Mouse (Mus musculus) liver, embryonic 16.5 days (tissue): Measurements from ENCODE around the gene Milr1. TPM values are rescaled to one million over a fixed set of nuclear protein-coding genes. Genes with fewer than 3 reads are reported as not detected.
"Not testable (repeated sequence)": the region's sequence is repeated elsewhere in the genome, so short reads cannot be mapped to it uniquely, and the experiment has no call there.

ENCODE experiments used
- ATAC-seq: fragments of 200-750 bp; cut with Nextera tagmentation; 2 replicates; pipeline ENCODE4 v1.8.0; 2017; ENCODE audit warnings: low read depth, mild to moderate bottlenecking, moderate number of reproducible peaks, moderate library complexity
- H3K27ac ChIP-seq: fragments of 300-500 bp; sonication (generic); 2 replicates; pipeline ENCODE4 v1.5.1; 2014; ENCODE audit warnings: mild to moderate bottlenecking, low read length
- H3K27me3 ChIP-seq: fragments of 300-500 bp; sonication (generic); 2 replicates; pipeline ENCODE4 v1.6.1; 2014; ENCODE audit warnings: low read depth, low read length, mixed read lengths; ENCODE audit not compliant: control insufficient read depth, insufficient read depth
- H3K36me3 ChIP-seq: fragments of 300-500 bp; sonication (generic); 2 replicates; pipeline ENCODE4 v1.6.1; 2014; ENCODE audit warnings: mild to moderate bottlenecking; ENCODE audit not compliant: control insufficient read depth, insufficient read depth
- H3K4me1 ChIP-seq: fragments of 300-500 bp; sonication (generic); 2 replicates; pipeline ENCODE4 v1.6.1; 2014; ENCODE audit warnings: low read depth, low read length, mixed read lengths; ENCODE audit not compliant: control insufficient read depth
- H3K4me2 ChIP-seq: fragments of 300-500 bp; sonication (generic); 2 replicates; pipeline ENCODE4 v1.6.1; 2014; ENCODE audit warnings: low read depth, low read length, mixed read lengths
- H3K4me3 ChIP-seq: fragments of 300-500 bp; sonication (generic); 2 replicates; pipeline ENCODE4 v1.5.1; 2014; ENCODE audit warnings: low read depth, mild to moderate bottlenecking, low read length
- H3K9ac ChIP-seq: fragments of 300-500 bp; sonication (generic); 2 replicates; pipeline ENCODE4 v1.6.1; 2014; ENCODE audit warnings: low read depth, low read length
- H3K9me3 ChIP-seq: fragments of 300-500 bp; sonication (generic); replicated peaks from 2 replicates; pipeline ENCODE4 v1.6.1; 2016; ENCODE audit warnings: low read length; ENCODE audit not compliant: control insufficient read depth
- WGBS: fragments of 180-500 bp; shearing (Covaris S2); extraction: QIAGEN DNeasy Blood & Tissue Kit; methylation state at CpG from one replicate; pipeline ENCODE4 v1.1.7; 2014; ENCODE audit not compliant: insufficient replicate concordance; 5-methylcytosine and 5-hydroxymethylcytosine counted together
- polyA plus RNA-seq: library from polyadenylated mRNA; unstranded; fragments of >200 nt; fragmentation: Nextera tagmentation; extraction: Ambion mirVana; gene quantifications from 2 replicates; pipeline ENCODE4 v1.2.1, GENCODE M21; 2015

Gene Milr1
- polyA plus RNA-seq, 1 experiment from 2014 or later, result 2.7 TPM

DNA sequence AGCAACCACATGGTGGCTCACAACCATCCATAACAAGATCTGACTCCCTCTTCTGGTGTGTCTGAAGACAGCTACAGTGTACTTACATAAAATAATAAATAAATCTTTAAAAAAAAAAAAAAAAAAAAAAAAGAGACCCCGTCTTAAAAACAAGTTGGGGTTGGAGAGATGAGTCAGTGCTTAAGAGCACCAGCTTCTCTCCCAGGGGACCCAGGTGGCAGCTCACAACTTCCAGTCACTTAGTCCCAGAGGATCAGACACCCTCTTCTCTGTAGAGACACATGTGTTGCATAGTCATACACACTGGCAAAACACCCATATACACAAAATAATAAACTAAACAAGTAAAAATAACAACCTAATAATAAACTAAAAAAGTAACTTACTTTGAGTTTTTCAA lies 56.4 kb downstream of the Milr1 start:
- WGBS, result 43% methylated on average over 1 of the region's 1 CpGs
- not testable (repeated sequence) for H3K27ac ChIP-seq, H3K9ac ChIP-seq, ATAC-seq, H3K27me3 ChIP-seq, H3K9me3 ChIP-seq, H3K4me2 ChIP-seq, H3K36me3 ChIP-seq, H3K4me1 ChIP-seq, H3K4me3 ChIP-seq

- Histone ChIP-seq H3K4me3 (no peak overlapping the region), H3K9ac (no peak overlapping the region), H3K27ac (peak overlapping the region; percentile 85), H3K4me2 (no peak overlapping the region), H3K36me3 (peaks cover 20% of the 10 kb centered on the region), H3K9me3 (no peaks in the 10 kb centered on the region), H3K4me1 (no peaks in the 10 kb centered on the region; the same call in 1 of the 2 replicates), H3K27me3 (no peaks in the 10 kb centered on the region)
- WGBS, result 76% methylated on average over 7 of the region's 7 CpGs
- peak; percentile 88 for ATAC-seq
Observed at GRCm38 (mm10) chr11:106812410-106813136, 61.5 kb downstream of the Milr1 start.

GRCm38 (mm10) chr11:106814601-106815320 lies 63.7 kb downstream of the Milr1 start:
- Histone ChIP-seq H3K27ac (no peak overlapping the region), H3K36me3 (peaks cover 26% of the 10 kb centered on the region), H3K9me3 (no peaks in the 10 kb centered on the region), H3K9ac (no peak overlapping the region), H3K4me1 (no peaks in the 10 kb centered on the region; the same call in 1 of the 2 replicates), H3K4me3 (no peak overlapping the region), H3K4me2 (no peak overlapping the region), H3K27me3 (no peaks in the 10 kb centered on the region)
- no peak for ATAC-seq
- 72% methylated on average over 14 of the region's 14 CpGs for WGBS

DNA sequence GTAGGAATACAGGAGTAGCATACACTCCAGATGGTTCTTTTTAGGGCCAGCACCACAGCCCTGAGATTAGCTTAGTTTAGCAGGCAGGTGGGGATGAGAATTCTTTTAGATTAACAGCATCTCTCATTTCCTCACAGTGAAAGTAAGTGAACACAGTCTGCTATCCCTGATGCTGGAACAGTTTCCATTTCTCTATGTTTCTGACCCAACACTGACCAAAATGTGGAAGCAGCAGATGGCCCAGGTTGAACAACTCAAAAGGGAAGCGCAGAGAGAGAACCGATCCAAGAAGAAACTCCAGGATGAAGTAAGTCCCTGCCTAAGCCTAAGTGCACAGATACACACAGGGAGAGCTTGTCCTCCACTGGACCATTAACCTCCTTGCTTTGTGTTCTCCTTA lies 64.3 kb downstream of the Milr1 start:
- ATAC-seq, result no peak
- Histone ChIP-seq H3K27ac (no peak overlapping the region), H3K4me3 (no peak overlapping the region), H3K27me3 (no peaks in the 10 kb centered on the region), H3K4me2 (no peak overlapping the region), H3K36me3 (peaks cover 28% of the 10 kb centered on the region), H3K9me3 (no peaks in the 10 kb centered on the region), H3K4me1 (no peaks in the 10 kb centered on the region; the same call in 1 of the 2 replicates), H3K9ac (no peak overlapping the region)
- 92% methylated on average over 2 of the region's 2 CpGs for WGBS

DNA sequence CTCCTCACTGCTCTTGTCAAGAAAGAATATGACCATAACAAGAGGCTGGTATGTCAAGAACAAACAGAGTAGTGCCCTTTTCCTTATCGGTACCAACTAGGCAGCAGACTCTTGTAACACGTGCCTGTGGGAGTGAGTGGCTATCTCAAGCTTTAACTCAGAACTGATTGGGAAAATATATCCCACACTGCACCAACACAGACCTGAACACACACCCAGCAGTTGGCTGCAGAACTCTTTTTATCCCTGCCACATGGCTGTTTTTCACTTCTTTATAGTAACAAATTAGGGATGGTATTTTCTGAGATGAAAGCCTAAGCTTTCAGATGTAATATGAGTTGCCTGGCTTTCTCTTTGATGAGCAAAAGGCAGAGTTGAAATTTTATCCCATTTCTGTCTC lies 64.7 kb downstream of the Milr1 start:
- WGBS, result 65% methylated on average over 2 of the region's 2 CpGs
- Histone ChIP-seq H3K9ac (no peak overlapping the region), H3K9me3 (no peaks in the 10 kb centered on the region), H3K4me1 (no peaks in the 10 kb centered on the region; the same call in 1 of the 2 replicates), H3K27me3 (no peaks in the 10 kb centered on the region), H3K4me3 (no peak overlapping the region), H3K36me3 (peaks cover 26% of the 10 kb centered on the region), H3K4me2 (no peak overlapping the region), H3K27ac (no peak overlapping the region)
- no peak for ATAC-seq

- Histone ChIP-seq H3K9ac (no peak overlapping the region), H3K4me2 (no peak overlapping the region), H3K4me1 (no peaks in the 10 kb centered on the region; the same call in 1 of the 2 replicates), H3K36me3 (peaks cover 25% of the 10 kb centered on the region), H3K9me3 (no peaks in the 10 kb centered on the region), H3K4me3 (no peak overlapping the region), H3K27me3 (no peaks in the 10 kb centered on the region), H3K27ac (no peak overlapping the region)
- WGBS, result 77% methylated on average over 7 of the region's 7 CpGs
- no peak for ATAC-seq
Observed at GRCm38 (mm10) chr11:106816316-106816715, 65.3 kb downstream of the Milr1 start.

GRCm38 (mm10) chr11:106817156-106817555 lies 66.1 kb downstream of the Milr1 start:
- H3K27me3 ChIP-seq, result no peaks in the 10 kb centered on the region
- H3K4me1 ChIP-seq, result no peaks in the 10 kb centered on the region; the same call in 1 of the 2 replicates
- ATAC-seq, result no peak
- WGBS, result 74% methylated on average over 3 of the region's 3 CpGs
- no peak overlapping the region for H3K27ac ChIP-seq
- H3K9ac ChIP-seq, result no peak overlapping the region
- H3K9me3 ChIP-seq, result no peaks in the 10 kb centered on the region
- peaks cover 23% of the 10 kb centered on the region for H3K36me3 ChIP-seq
- no peak overlapping the region for H3K4me2 ChIP-seq
- H3K4me3 ChIP-seq, result no peak overlapping the region

DNA sequence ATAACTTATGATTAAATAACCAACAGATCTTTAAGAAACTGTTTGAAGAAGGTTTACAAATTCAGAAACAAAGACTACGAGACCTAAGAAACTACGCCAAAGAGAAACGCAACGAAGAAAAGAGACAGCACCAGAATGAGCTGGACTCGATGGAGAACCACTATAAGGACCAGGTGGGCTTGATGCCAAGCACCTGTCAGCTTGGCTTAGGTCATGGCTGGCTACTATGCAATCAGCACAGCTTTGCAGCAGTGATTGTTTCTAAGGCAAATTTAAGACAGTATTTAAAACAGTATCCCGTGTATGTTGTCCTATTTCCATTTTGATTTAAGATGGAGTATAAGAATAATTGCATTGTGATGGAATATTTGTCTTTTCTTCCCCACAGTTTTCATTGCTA lies 66.8 kb downstream of the Milr1 start:
- ATAC-seq, result no peak
- WGBS, result 87% methylated on average over 6 of the region's 6 CpGs
- Histone ChIP-seq H3K27me3 (no peaks in the 10 kb centered on the region), H3K9ac (no peak overlapping the region), H3K36me3 (peaks cover 23% of the 10 kb centered on the region), H3K4me2 (no peak overlapping the region), H3K4me3 (no peak overlapping the region), H3K9me3 (no peaks in the 10 kb centered on the region), H3K4me1 (no peaks in the 10 kb centered on the region; the same call in 1 of the 2 replicates), H3K27ac (no peak overlapping the region)

DNA sequence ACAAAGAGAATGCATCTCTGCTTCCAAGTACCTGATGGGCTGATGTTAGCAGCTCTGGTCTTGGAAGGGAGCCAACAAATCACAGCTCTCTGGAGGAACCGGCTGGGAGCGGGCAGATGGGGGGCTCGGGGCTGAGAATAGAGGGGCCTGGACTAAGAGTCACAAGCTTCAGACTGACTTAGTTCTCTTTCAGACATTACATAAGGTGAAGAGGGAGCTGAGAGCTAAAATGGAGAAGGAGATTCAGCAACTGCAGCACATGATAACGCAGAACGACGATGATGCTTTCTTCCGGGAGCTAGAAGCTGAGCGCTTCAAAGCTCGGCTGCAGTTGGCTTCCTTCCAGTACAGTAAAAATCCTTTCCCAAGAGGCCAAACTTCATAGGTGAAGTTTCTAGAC lies 67.3 kb downstream of the Milr1 start:
- Histone ChIP-seq H3K4me2 (no peak overlapping the region), H3K9ac (no peak overlapping the region), H3K27me3 (no peaks in the 10 kb centered on the region), H3K27ac (no peak overlapping the region), H3K36me3 (peaks cover 23% of the 10 kb centered on the region), H3K9me3 (no peaks in the 10 kb centered on the region), H3K4me1 (no peaks in the 10 kb centered on the region; the same call in 1 of the 2 replicates), H3K4me3 (no peak overlapping the region)
- WGBS, result 79% methylated on average over 9 of the region's 9 CpGs
- ATAC-seq, result no peak
